Mouse (Mus musculus): ENCODE measurements around the gene Cep170b.

Cep170b gene

GRCm38 (mm10) chr12:112702374-112703320 lies 17.6 kb upstream of the Cep170b start:
- no peak for DNase-seq (ENCODE audit: low spot score)

- peak; percentile 86 for DNase-seq (ENCODE audit: low spot score)
Measured at GRCm38 (mm10) chr12:112706704-112707572, 13.3 kb upstream of the Cep170b start.

GRCm38 (mm10) chr12:112707573-112707869 lies 12.7 kb upstream of the Cep170b start:
- DNase-seq (ENCODE audit: low spot score), result no peak

GRCm38 (mm10) chr12:112713984-112714383 lies 6.3 kb upstream of the Cep170b start:
- DNase-seq (ENCODE audit: low spot score), result no peak

- no peak for DNase-seq (ENCODE audit: low spot score)
Measured at GRCm38 (mm10) chr12:112717140-112717539, 3.1 kb upstream of the Cep170b start.

GRCm38 (mm10) chr12:112718995-112719394 lies 1.3 kb upstream of the Cep170b start:
- no peak for DNase-seq (ENCODE audit: low spot score)

GRCm38 (mm10) chr12:112720890-112721423 lies 702 bp downstream of the Cep170b start:
- no peak for DNase-seq (ENCODE audit: low spot score)

- no peak for DNase-seq (ENCODE audit: low spot score)
Measured at GRCm38 (mm10) chr12:112721424-112722239, 1.4 kb downstream of the Cep170b start.

- DNase-seq (ENCODE audit: low spot score), result no peak
Measured at GRCm38 (mm10) chr12:112722240-112723027, 2.2 kb downstream of the Cep170b start.

GRCm38 (mm10) chr12:112723028-112723330 lies 2.7 kb downstream of the Cep170b start:
- DNase-seq (ENCODE audit: low spot score), result no peak

GRCm38 (mm10) chr12:112723445-112723844 lies 3.2 kb downstream of the Cep170b start:
- no peak for DNase-seq (ENCODE audit: low spot score)

- DNase-seq (ENCODE audit: low spot score), result peak; percentile 64
Measured at GRCm38 (mm10) chr12:112724077-112724805, 4.0 kb downstream of the Cep170b start.

GRCm38 (mm10) chr12:112727801-112728200 lies 7.5 kb downstream of the Cep170b start:
- DNase-seq (ENCODE audit: low spot score), result no peak

GRCm38 (mm10) chr12:112730808-112731207 lies 10.6 kb downstream of the Cep170b start:
- DNase-seq (ENCODE audit: low spot score), result no peak

GRCm38 (mm10) chr12:112732591-112732990 lies 12.3 kb downstream of the Cep170b start:
- no peak for DNase-seq (ENCODE audit: low spot score)

GRCm38 (mm10) chr12:112734108-112734820 lies 14.0 kb downstream of the Cep170b start:
- no peak for DNase-seq (ENCODE audit: low spot score)

- DNase-seq (ENCODE audit: low spot score), result no peak
Measured at GRCm38 (mm10) chr12:112734881-112735655, 14.8 kb downstream of the Cep170b start.

- no peak for DNase-seq (ENCODE audit: low spot score)
Measured at GRCm38 (mm10) chr12:112735896-112736635, 15.8 kb downstream of the Cep170b start.
